Mouse (Mus musculus) cerebral cortex, adult 2 months (tissue): ENCODE data around the gene Gdf10.

Experiments
- WGBS: fragments of 180-500 bp; shearing (Covaris S2); methylation state at CpG from one replicate; pipeline ENCODE4 v1.1.7; 2018; 5-methylcytosine and 5-hydroxymethylcytosine counted together

The Gdf10 gene

GRCm38 (mm10) chr14:33940739-33941138, 17.4 kb downstream of the Gdf10 start, which contains the start of gene Gdf2:
TSS of gene Gdf2 (plus strand) at chr14:33941039.
- 85% methylated on average over 8 of the region's 8 CpGs for WGBS

GRCm38 (mm10) chr14:33942222-33942621, 18.8 kb downstream of the Gdf10 start:
- 80% methylated on average over 5 of the region's 5 CpGs for WGBS

GRCm38 (mm10) chr14:33946125-33946524, 22.7 kb downstream of the Gdf10 start:
- 82% methylated on average over 6 of the region's 6 CpGs for WGBS

- 59% methylated on average over 6 of the region's 6 CpGs for WGBS
Observed at GRCm38 (mm10) chr14:33952233-33952981, 29.0 kb downstream of the Gdf10 start.

- WGBS = 86% methylated on average over 5 of the region's 5 CpGs
Observed at GRCm38 (mm10) chr14:33953761-33954160, 30.4 kb downstream of the Gdf10 start, which contains the start of gene Rbp3. TSS of gene Rbp3 (plus strand) at chr14:33954003.

- WGBS = 89% methylated on average over 13 of the region's 13 CpGs
Observed at GRCm38 (mm10) chr14:33956055-33956454, 32.7 kb downstream of the Gdf10 start.

GRCm38 (mm10) chr14:33958186-33958585, 34.8 kb downstream of the Gdf10 start:
- WGBS = 58% methylated on average over 4 of the region's 4 CpGs

- WGBS = 78% methylated on average over 3 of the region's 3 CpGs
Observed at GRCm38 (mm10) chr14:33958841-33959240, 35.5 kb downstream of the Gdf10 start.

- 14% methylated on average over 9 of the region's 9 CpGs for WGBS
Observed at GRCm38 (mm10) chr14:33959341-33959740, 36.0 kb downstream of the Gdf10 start.

GRCm38 (mm10) chr14:33965675-33966074, 42.3 kb downstream of the Gdf10 start:
- 72% methylated on average over 7 of the region's 7 CpGs for WGBS

GRCm38 (mm10) chr14:33972679-33973078, 49.3 kb downstream of the Gdf10 start:
- 60% methylated on average over 7 of the region's 7 CpGs for WGBS

GRCm38 (mm10) chr14:33974752-33975151, 51.4 kb downstream of the Gdf10 start:
- WGBS = 51% methylated on average over 5 of the region's 5 CpGs

- WGBS = 53% methylated on average over 7 of the region's 7 CpGs
Observed at GRCm38 (mm10) chr14:33977748-33978147, 54.4 kb downstream of the Gdf10 start.

- WGBS = 5% methylated on average over 25 of the region's 25 CpGs
Observed at GRCm38 (mm10) chr14:33978604-33979059, 55.2 kb downstream of the Gdf10 start, which contains the start of gene Zfp488. TSS of gene Zfp488 (minus strand) at chr14:33978764.
